Mouse (Mus musculus): Measurements from ENCODE around the gene Fto. TPM values are rescaled to one million over a fixed set of nuclear protein-coding genes. Genes with fewer than 3 reads are reported as not detected.

Gene Fto
- polyA plus RNA-seq, 1 experiment from 2014 or later = 19.9 TPM

DNA sequence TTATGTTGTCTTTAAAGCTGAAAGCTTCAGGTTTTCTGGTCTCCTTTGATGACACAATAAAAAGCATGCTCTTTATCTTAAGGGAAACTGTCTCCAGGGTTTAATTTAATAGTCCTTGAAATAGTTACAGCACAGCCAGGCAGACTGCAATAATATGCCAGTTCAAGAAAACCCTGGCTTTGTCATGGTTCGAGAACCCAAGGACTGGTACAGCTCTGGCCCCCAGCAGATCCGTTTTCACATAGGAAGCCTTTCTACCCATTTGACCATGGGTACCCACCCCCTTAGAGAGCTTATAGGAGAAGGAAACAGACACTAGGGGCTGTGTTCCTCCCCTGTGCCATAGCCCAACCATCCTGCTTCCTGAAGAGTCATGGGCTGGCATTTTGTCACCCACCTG lies 332.2 kb downstream of the Fto start:
- H3K27me3 ChIP-seq (ENCODE audit: control insufficient read depth, insufficient read depth, low read depth, low read length) = no peaks in the 10 kb centered on the region
- no peak overlapping the region for H3K9ac ChIP-seq (ENCODE audit: low read depth, low read length)
- no peak overlapping the region for H3K4me3 ChIP-seq (ENCODE audit: low read depth, low read length)
- H3K4me1 ChIP-seq (ENCODE audit: control insufficient read depth, low read depth, low read length) = no peaks in the 10 kb centered on the region; the same call in 1 of the 2 replicates
- WGBS (ENCODE audit: insufficient replicate concordance) = 54% methylated on average over 2 of the region's 2 CpGs
- no peaks in the 10 kb centered on the region for H3K36me3 ChIP-seq (ENCODE audit: control insufficient read depth, insufficient read depth)
- H3K9me3 ChIP-seq (replicated peaks; ENCODE audit: control insufficient read depth, low read length) = no peaks in the 10 kb centered on the region
- no peak overlapping the region for H3K27ac ChIP-seq (ENCODE audit: low read length)
- no peak overlapping the region for H3K4me2 ChIP-seq (ENCODE audit: low read depth, low read length)
- ATAC-seq (ENCODE audit: low read depth) = no peak

DNA sequence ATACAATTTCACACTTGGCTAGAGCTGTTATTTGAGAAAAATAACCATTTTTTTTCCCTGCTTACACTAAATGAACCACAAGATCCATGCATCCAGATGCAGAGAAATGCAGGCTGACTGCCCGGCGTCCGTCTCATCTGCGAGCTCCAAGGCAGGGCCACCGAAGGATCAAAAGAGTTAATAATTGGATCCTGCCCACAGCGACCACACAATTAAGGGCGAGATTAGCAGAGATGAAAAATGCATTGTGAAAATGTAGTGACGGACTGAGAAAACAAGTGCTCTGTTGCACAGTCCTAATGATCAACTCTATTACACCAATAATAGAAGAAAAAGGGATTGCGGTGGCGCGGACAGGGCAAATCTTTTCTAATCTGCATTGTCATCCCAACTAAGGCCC lies 334.6 kb downstream of the Fto start:
- H3K9me3 ChIP-seq (replicated peaks; ENCODE audit: control insufficient read depth, low read length) = no peaks in the 10 kb centered on the region
- ATAC-seq (ENCODE audit: low read depth) = no peak
- H3K36me3 ChIP-seq (ENCODE audit: control insufficient read depth, insufficient read depth) = no peaks in the 10 kb centered on the region
- H3K4me2 ChIP-seq (ENCODE audit: low read depth, low read length) = no peak overlapping the region
- H3K27me3 ChIP-seq (ENCODE audit: control insufficient read depth, insufficient read depth, low read depth, low read length) = no peaks in the 10 kb centered on the region
- H3K4me1 ChIP-seq (ENCODE audit: control insufficient read depth, low read depth, low read length) = no peaks in the 10 kb centered on the region; the same call in 1 of the 2 replicates
- no peak overlapping the region for H3K27ac ChIP-seq (ENCODE audit: low read length)
- WGBS (ENCODE audit: insufficient replicate concordance) = 72% methylated on average over 11 of the region's 11 CpGs
- H3K9ac ChIP-seq (ENCODE audit: low read depth, low read length) = no peak overlapping the region
- no peak overlapping the region for H3K4me3 ChIP-seq (ENCODE audit: low read depth, low read length)

DNA sequence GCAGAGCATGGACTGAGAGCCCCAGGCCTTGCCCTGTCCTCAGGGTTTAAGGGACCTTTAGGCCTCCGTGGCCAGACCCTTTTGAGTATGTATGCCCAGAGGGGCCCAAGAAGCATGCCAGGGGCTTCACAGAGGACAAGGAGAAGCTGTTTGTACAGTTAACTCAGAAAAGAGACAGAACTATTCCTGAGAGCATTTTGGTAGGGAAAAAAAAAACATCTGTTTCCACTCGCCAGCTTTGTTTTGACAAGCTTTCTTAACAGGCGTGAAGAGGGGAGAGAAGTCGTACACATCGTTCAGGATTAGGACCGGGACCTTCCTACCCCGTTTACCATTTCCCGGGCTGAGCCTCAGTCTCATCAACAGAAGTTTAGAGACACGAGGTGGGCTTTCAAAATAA lies 335.5 kb downstream of the Fto start:
- 68% methylated on average over 9 of the region's 9 CpGs for WGBS (ENCODE audit: insufficient replicate concordance)
- Histone ChIP-seq H3K27me3 (ENCODE audit: control insufficient read depth, insufficient read depth, low read depth, low read length) (no peaks in the 10 kb centered on the region), H3K4me2 (ENCODE audit: low read depth, low read length) (no peak overlapping the region), H3K9me3 (replicated peaks; ENCODE audit: control insufficient read depth, low read length) (no peaks in the 10 kb centered on the region), H3K4me3 (ENCODE audit: low read depth, low read length) (no peak overlapping the region), H3K9ac (ENCODE audit: low read depth, low read length) (no peak overlapping the region), H3K4me1 (ENCODE audit: control insufficient read depth, low read depth, low read length) (no peaks in the 10 kb centered on the region; the same call in 1 of the 2 replicates), H3K36me3 (ENCODE audit: control insufficient read depth, insufficient read depth) (no peaks in the 10 kb centered on the region), H3K27ac (ENCODE audit: low read length) (no peak overlapping the region)
- ATAC-seq (ENCODE audit: low read depth) = no peak

DNA sequence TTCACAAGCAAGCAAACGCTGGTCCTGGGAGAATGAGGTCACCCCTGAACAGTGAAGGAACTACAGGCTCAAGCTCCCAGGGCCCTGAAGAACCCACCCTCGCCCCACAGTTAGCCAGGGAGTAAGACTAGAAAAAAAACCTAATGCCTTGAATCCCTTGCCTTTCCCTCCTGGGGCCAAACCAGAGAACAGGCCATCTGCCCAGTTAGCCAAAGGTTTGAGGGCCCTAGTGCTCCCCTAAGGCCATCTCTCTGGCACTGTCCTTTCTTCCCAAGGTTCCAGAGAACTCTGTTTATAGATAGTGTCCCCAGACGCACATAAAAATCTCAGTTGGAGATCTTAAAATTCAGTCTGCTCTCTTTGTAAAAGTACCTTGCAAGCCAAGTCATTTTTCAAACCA lies 340.2 kb downstream of the Fto start:
- H3K4me2 ChIP-seq (ENCODE audit: low read depth, low read length) = no peak overlapping the region
- no peak overlapping the region for H3K4me3 ChIP-seq (ENCODE audit: low read depth, low read length)
- H3K27ac ChIP-seq (ENCODE audit: low read length) = no peak overlapping the region
- H3K9ac ChIP-seq (ENCODE audit: low read depth, low read length) = no peak overlapping the region
- ATAC-seq (ENCODE audit: low read depth) = no peak
- H3K4me1 ChIP-seq (ENCODE audit: control insufficient read depth, low read depth, low read length) = no peaks in the 10 kb centered on the region
- no peaks in the 10 kb centered on the region for H3K36me3 ChIP-seq (ENCODE audit: control insufficient read depth, insufficient read depth)
- no peaks in the 10 kb centered on the region for H3K9me3 ChIP-seq (replicated peaks; ENCODE audit: control insufficient read depth, low read length)
- no peaks in the 10 kb centered on the region for H3K27me3 ChIP-seq (ENCODE audit: control insufficient read depth, insufficient read depth, low read depth, low read length)
- WGBS (ENCODE audit: insufficient replicate concordance) = 35% methylated on average over 3 of the region's 3 CpGs

DNA sequence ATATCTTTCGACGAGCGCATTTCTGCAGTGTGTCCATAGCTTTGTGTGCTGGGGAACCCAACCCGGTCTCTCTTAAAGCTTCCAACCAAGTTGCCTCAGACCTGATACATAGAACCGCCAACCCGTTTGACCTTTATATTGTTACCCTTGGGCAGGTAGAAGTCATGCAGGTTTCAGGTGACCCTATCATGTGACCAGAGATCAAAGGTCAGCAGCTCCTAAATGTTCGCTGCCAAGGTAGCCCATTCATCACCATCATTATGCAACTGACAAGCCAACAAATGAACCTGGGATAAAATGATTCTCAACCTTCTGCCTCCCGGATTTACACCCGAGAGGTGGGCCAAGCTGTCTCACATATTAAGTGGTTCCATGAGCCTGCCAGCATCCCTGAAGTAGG lies 344.1 kb downstream of the Fto start:
- Histone ChIP-seq H3K4me3 (ENCODE audit: low read depth, low read length) (no peak overlapping the region), H3K9ac (ENCODE audit: low read depth, low read length) (no peak overlapping the region), H3K4me1 (ENCODE audit: control insufficient read depth, low read depth, low read length) (no peaks in the 10 kb centered on the region), H3K4me2 (ENCODE audit: low read depth, low read length) (no peak overlapping the region), H3K27ac (ENCODE audit: low read length) (no peak overlapping the region), H3K9me3 (replicated peaks; ENCODE audit: control insufficient read depth, low read length) (no peaks in the 10 kb centered on the region), H3K36me3 (ENCODE audit: control insufficient read depth, insufficient read depth) (no peaks in the 10 kb centered on the region), H3K27me3 (ENCODE audit: control insufficient read depth, insufficient read depth, low read depth, low read length) (no peaks in the 10 kb centered on the region)
- 83% methylated on average over 9 of the region's 9 CpGs for WGBS (ENCODE audit: insufficient replicate concordance)
- ATAC-seq (ENCODE audit: low read depth) = no peak

DNA sequence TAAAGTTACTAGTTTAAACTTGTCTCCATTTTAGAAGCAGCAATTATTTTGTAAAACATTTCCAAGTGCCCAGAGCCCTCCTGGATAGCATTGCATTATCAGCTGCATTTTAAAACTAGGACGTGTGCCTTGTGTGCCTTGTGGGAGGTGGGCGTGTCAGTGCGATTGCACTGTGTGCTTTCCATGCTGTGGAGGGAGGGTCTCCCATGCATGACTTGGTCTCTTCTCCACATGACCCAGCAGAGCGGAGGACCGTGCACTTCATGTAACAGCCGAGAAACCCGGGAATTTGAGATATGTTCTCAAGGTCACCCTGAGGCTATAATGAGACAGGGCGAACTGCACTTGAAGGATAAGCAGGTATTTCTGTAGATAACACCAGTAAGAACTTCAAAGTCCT lies 347.6 kb downstream of the Fto start:
- no peak for ATAC-seq (ENCODE audit: low read depth)
- Histone ChIP-seq H3K4me3 (ENCODE audit: low read depth, low read length) (no peak overlapping the region), H3K36me3 (ENCODE audit: control insufficient read depth, insufficient read depth) (no peaks in the 10 kb centered on the region), H3K4me2 (ENCODE audit: low read depth, low read length) (no peak overlapping the region), H3K9ac (ENCODE audit: low read depth, low read length) (no peak overlapping the region), H3K9me3 (replicated peaks; ENCODE audit: control insufficient read depth, low read length) (no peaks in the 10 kb centered on the region), H3K27ac (ENCODE audit: low read length) (no peak overlapping the region), H3K4me1 (ENCODE audit: control insufficient read depth, low read depth, low read length) (no peaks in the 10 kb centered on the region), H3K27me3 (ENCODE audit: control insufficient read depth, insufficient read depth, low read depth, low read length) (no peaks in the 10 kb centered on the region)
- 64% methylated on average over 8 of the region's 8 CpGs for WGBS (ENCODE audit: insufficient replicate concordance)

DNA sequence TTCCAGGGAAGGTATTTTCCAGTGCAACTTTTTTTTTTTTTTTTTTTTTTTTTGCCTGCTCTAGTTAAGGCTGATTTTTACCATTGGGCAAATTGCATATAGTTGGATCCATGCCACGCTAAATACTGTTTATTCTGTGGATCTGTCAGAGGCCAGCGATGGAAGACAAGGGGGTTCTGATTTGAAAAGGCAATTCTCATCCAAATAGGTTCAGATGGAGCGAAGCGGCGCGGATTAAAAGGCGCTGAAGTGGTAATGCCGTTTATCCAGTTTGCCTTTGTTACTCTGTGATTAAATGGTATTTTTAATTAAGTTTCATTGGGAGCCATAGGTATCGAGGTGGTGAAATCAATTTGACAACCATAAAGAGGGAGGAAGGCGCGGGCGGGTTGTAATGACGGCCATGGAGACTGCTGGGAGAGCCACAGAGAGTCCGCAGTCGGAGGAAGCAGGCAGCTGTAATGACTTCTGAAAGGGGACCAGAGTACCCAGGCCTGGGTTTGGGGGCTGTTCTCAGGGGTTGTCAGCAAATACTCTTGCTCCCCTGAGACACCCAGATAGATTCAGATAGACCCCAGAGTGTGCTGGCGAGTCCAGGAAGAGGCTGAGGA lies 356.2 kb downstream of the Fto start:
- H3K27me3 ChIP-seq (ENCODE audit: control insufficient read depth, insufficient read depth, low read depth, low read length) = no peaks in the 10 kb centered on the region
- no peak overlapping the region for H3K4me3 ChIP-seq (ENCODE audit: low read depth, low read length)
- H3K9me3 ChIP-seq (replicated peaks; ENCODE audit: control insufficient read depth, low read length) = no peaks in the 10 kb centered on the region
- 72% methylated on average over 16 of the region's 16 CpGs for WGBS (ENCODE audit: insufficient replicate concordance)
- no peak for ATAC-seq (ENCODE audit: low read depth)
- no peaks in the 10 kb centered on the region for H3K4me1 ChIP-seq (ENCODE audit: control insufficient read depth, low read depth, low read length)
- H3K4me2 ChIP-seq (ENCODE audit: low read depth, low read length) = no peak overlapping the region
- no peak overlapping the region for H3K9ac ChIP-seq (ENCODE audit: low read depth, low read length)
- H3K36me3 ChIP-seq (ENCODE audit: control insufficient read depth, insufficient read depth) = no peaks in the 10 kb centered on the region
- H3K27ac ChIP-seq (ENCODE audit: low read length) = no peak overlapping the region

DNA sequence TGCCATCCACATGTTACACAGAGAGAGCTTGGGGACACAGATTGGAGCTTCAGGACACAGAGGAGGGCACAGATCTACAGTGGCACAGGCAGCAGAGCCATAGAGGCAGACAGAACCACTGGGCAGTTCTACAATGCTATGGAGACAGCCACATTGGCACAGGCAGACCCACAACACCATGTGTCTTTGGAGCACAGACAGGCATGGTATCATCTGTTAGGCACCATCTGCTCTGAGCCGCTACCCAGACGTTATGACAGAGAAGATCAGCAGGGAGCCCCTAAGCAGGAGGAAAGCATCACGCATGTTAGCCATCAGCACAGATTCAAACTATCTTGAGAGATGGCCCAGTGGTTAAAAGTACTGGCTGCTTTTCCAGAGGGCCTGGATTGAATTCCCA lies 363.6 kb downstream of the Fto start:
- 68% methylated on average over 3 of the region's 3 CpGs for WGBS (ENCODE audit: insufficient replicate concordance)
- Histone ChIP-seq H3K36me3 (ENCODE audit: control insufficient read depth, insufficient read depth) (no peaks in the 10 kb centered on the region), H3K4me3 (ENCODE audit: low read depth, low read length) (no peak overlapping the region), H3K27me3 (ENCODE audit: control insufficient read depth, insufficient read depth, low read depth, low read length) (no peaks in the 10 kb centered on the region), H3K4me2 (ENCODE audit: low read depth, low read length) (no peak overlapping the region), H3K27ac (ENCODE audit: low read length) (no peak overlapping the region), H3K9ac (ENCODE audit: low read depth, low read length) (no peak overlapping the region), H3K4me1 (ENCODE audit: control insufficient read depth, low read depth, low read length) (no peaks in the 10 kb centered on the region), H3K9me3 (replicated peaks; ENCODE audit: control insufficient read depth, low read length) (no peaks in the 10 kb centered on the region)
- no peak for ATAC-seq (ENCODE audit: low read depth)

DNA sequence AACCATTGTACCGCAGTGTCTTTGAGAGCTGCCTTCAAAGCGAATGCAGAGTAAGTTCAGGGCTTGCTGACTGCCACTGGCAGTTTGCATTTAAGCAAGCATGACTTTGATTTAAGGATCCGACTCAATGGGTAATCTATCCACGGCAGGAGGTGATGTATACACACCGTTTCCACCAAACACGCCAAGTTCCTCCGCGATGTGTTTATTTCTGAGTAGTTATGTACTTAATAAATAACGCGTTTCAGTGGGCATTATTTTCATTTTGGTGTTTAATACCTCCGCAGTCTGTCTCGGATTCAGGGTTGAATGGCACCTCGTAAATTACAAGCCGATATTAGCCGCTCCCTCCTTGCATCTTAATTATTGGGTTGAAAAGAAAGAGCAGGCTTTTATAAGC lies 366.1 kb downstream of the Fto start:
- H3K27me3 ChIP-seq (ENCODE audit: control insufficient read depth, insufficient read depth, low read depth, low read length) = no peaks in the 10 kb centered on the region
- no peaks in the 10 kb centered on the region for H3K4me1 ChIP-seq (ENCODE audit: control insufficient read depth, low read depth, low read length)
- WGBS (ENCODE audit: insufficient replicate concordance) = 68% methylated on average over 15 of the region's 15 CpGs
- H3K4me2 ChIP-seq (ENCODE audit: low read depth, low read length) = no peak overlapping the region
- no peak overlapping the region for H3K9ac ChIP-seq (ENCODE audit: low read depth, low read length)
- no peaks in the 10 kb centered on the region for H3K36me3 ChIP-seq (ENCODE audit: control insufficient read depth, insufficient read depth)
- no peak for ATAC-seq (ENCODE audit: low read depth)
- no peak overlapping the region for H3K4me3 ChIP-seq (ENCODE audit: low read depth, low read length)
- no peaks in the 10 kb centered on the region for H3K9me3 ChIP-seq (replicated peaks; ENCODE audit: control insufficient read depth, low read length)
- no peak overlapping the region for H3K27ac ChIP-seq (ENCODE audit: low read length)

All from liver, embryonic 16.5 days (tissue).